In the genomic region with DNA sequence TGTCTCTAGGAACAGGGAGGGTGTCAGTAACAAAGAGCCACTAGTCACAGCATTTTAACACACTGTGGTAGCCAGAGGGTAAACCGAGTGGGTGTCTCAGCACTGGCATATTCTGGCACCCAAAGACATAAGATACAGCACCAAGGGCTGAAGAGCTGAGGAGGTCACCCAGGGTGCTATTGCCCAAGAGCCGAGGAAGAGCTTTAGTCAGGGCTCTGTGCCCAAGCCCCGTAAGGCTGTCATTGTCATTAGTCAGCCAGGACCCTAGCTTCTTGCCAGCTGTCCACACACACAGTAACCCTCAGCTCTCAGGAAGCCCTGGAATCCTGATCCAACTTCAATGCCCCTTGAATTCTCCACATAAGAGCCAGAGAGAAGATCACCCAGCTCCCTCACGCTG, we compare ENCODE assay signal across 12 mouse cellular contexts. TPM values are rescaled to one million over a fixed set of nuclear protein-coding genes. Genes with fewer than 3 reads are reported as not detected.
A peak's percentile ranks its signal among the peaks of the same experiment; 100 is the strongest.
DNase-seq lines count a peak whose midpoint lies in the region; ATAC-seq and TF ChIP-seq lines count a peak whose summit lies in the region.
"Had no signal": no experiment of that assay in that cellular context is flagged by ENCODE, and none has a peak within 500 bp of the region (broad histone marks: within the 10 kb centered on the region; RNA-seq: fewer than 3 reads in every experiment).

No protein-coding gene starts in this region.

- H3K9ac ChIP-seq in heart, embryonic 14.5 days (ENCODE audit: low read length), result peak overlapping the region; percentile 41; the same call in 1 of the 2 replicates
- H3K9ac ChIP-seq in heart, embryonic 11.5 days (ENCODE audit: low read depth, low read length), result no peak overlapping the region
- H3K9ac ChIP-seq in heart, postnatal 0 days (replicated peaks; ENCODE audit: low read depth, low read length), result no peak overlapping the region
- no peak overlapping the region for H3K9ac ChIP-seq in forebrain, embryonic 12.5 days
- H3K9ac ChIP-seq: lung, embryonic 14.5 days had no signal

- H3K4me1 ChIP-seq in heart, embryonic 14.5 days (ENCODE audit: control insufficient read depth in 2 of 2, insufficient read depth in 2 of 2, low read length in 2 of 2), result peaks cover 0 to 5% of the 10 kb centered on the region in 2 experiments; a peak in 2 of 4 replicates
- no peaks in the 10 kb centered on the region for H3K4me1 ChIP-seq in heart, embryonic 11.5 days (ENCODE audit: control insufficient read depth, insufficient read depth, low read length)
- H3K4me1 ChIP-seq in heart, postnatal 0 days (ENCODE audit: control insufficient read depth, insufficient read depth), result no peaks in the 10 kb centered on the region
- no peaks in the 10 kb centered on the region for H3K4me1 ChIP-seq in forebrain, embryonic 12.5 days

- no peak for TF ChIP-seq CTCF in heart, postnatal 0 days (IDR thresholded peaks at IDR 0.05; ENCODE audit: low read depth)

- no peak overlapping the region for H3K4me2 ChIP-seq in heart, embryonic 14.5 days (ENCODE audit: low read length)
- H3K4me2 ChIP-seq in heart, embryonic 11.5 days, result no peak overlapping the region
- no peak overlapping the region for H3K4me2 ChIP-seq in heart, postnatal 0 days (ENCODE audit: low read depth, low read length)
- H3K4me2 ChIP-seq in forebrain, embryonic 12.5 days, result no peak overlapping the region
- H3K4me2 ChIP-seq: lung, embryonic 14.5 days; midbrain, embryonic 11.5 days had no signal

- H3K9me3 ChIP-seq in heart, embryonic 14.5 days (ENCODE audit: control insufficient read depth, low read length), result no peaks in the 10 kb centered on the region
- H3K9me3 ChIP-seq in heart, embryonic 11.5 days (replicated peaks; ENCODE audit: control insufficient read depth, low read length), result no peaks in the 10 kb centered on the region
- no peaks in the 10 kb centered on the region for H3K9me3 ChIP-seq in heart, postnatal 0 days (replicated peaks; ENCODE audit: control insufficient read depth, low read length)
- no peaks in the 10 kb centered on the region for H3K9me3 ChIP-seq in forebrain, embryonic 12.5 days

- H3K27ac ChIP-seq in heart, embryonic 14.5 days (replicated peaks in 1 of 2; ENCODE audit: control insufficient read depth in 1 of 2, insufficient read depth in 1 of 2, low read depth in 2 of 2, low read length in 2 of 2), result no peak overlapping the region
- no peak overlapping the region for H3K27ac ChIP-seq in heart, embryonic 11.5 days (ENCODE audit: low read depth, low read length)
- H3K27ac ChIP-seq in heart, postnatal 0 days (ENCODE audit: low read depth), result no peak overlapping the region
- H3K27ac ChIP-seq in forebrain, embryonic 12.5 days, result no peak overlapping the region

- peak; percentile 51 to 79 for DNase-seq in adrenal gland, adult (ENCODE audit: inconsistent age in 2 of 2, low spot score in 1 of 2)
- no peak for DNase-seq in adrenal gland, postnatal 4 days (ENCODE audit: low spot score in 2 of 2)
- peak; percentile 59 for DNase-seq in adrenal gland, postnatal 10 days
- DNase-seq in heart, postnatal 0 days (ENCODE audit: low spot score), result no peak
- DNase-seq in right cerebral cortex, postnatal 10 days (ENCODE audit: low spot score in 2 of 2), result no peak
- DNase-seq: kidney, adult 18-20 months; lung, embryonic 14.5 days; thymus, postnatal 14 days had no signal

- WGBS in heart, embryonic 14.5 days, result 63% methylated on average over 4 of the region's 4 CpGs
- 79% methylated on average over 4 of the region's 4 CpGs for WGBS in heart, embryonic 11.5 days (ENCODE audit: insufficient replicate concordance)
- WGBS in heart, postnatal 0 days, result 47% methylated on average over 4 of the region's 4 CpGs
- WGBS in forebrain, embryonic 12.5 days, result 88% methylated on average over 4 of the region's 4 CpGs

- no peak for TF ChIP-seq EP300 in heart, postnatal 0 days (IDR thresholded peaks at IDR 0.05; ENCODE audit: low read depth)

- peaks cover 59% of the 10 kb centered on the region for H3K36me3 ChIP-seq in heart, embryonic 14.5 days (ENCODE audit: control insufficient read depth, insufficient read depth, low read length)
- H3K36me3 ChIP-seq in heart, embryonic 11.5 days (ENCODE audit: control insufficient read depth, insufficient read depth, low read length), result peaks cover 9% of the 10 kb centered on the region
- peaks cover 45% of the 10 kb centered on the region for H3K36me3 ChIP-seq in heart, postnatal 0 days (replicated peaks; ENCODE audit: control insufficient read depth, insufficient read depth, low read length)
- H3K36me3 ChIP-seq in forebrain, embryonic 12.5 days (replicated peaks), result peaks cover 54% of the 10 kb centered on the region

- H3K27me3 ChIP-seq in heart, embryonic 14.5 days (ENCODE audit: control insufficient read depth, insufficient read depth, low read length), result no peaks in the 10 kb centered on the region
- H3K27me3 ChIP-seq in heart, embryonic 11.5 days (ENCODE audit: control insufficient read depth, insufficient read depth, low read length), result no peaks in the 10 kb centered on the region
- H3K27me3 ChIP-seq in heart, postnatal 0 days (ENCODE audit: control insufficient read depth, insufficient read depth, low read length), result no peaks in the 10 kb centered on the region
- H3K27me3 ChIP-seq in forebrain, embryonic 12.5 days, result no peaks in the 10 kb centered on the region

- no peak overlapping the region for H3K4me3 ChIP-seq in heart, embryonic 14.5 days (ENCODE audit: control insufficient read depth in 1 of 2, insufficient read depth in 1 of 2, low read depth in 1 of 2, low read length in 2 of 2)
- no peak overlapping the region for H3K4me3 ChIP-seq in heart, embryonic 11.5 days (ENCODE audit: low read depth, low read length)
- no peak overlapping the region for H3K4me3 ChIP-seq in heart, postnatal 0 days (ENCODE audit: low read depth, low read length)
- H3K4me3 ChIP-seq in forebrain, embryonic 12.5 days (replicated peaks), result no peak overlapping the region

- no peak for ATAC-seq in heart, embryonic 14.5 days (ENCODE audit: insufficient number of reproducible peaks, insufficient read depth, low FRiP score, low read depth)
- ATAC-seq in heart, embryonic 11.5 days (replicated peaks; ENCODE audit: insufficient number of reproducible peaks, low FRiP score, low TSS enrichment), result no peak
- ATAC-seq in heart, postnatal 0 days (ENCODE audit: insufficient read depth, low read depth), result peak; percentile 6; the same call in 1 of the 2 replicates
- no peak for ATAC-seq in forebrain, embryonic 12.5 days (ENCODE audit: low FRiP score)

RNA-seq across cellular contexts. Expression of a gene that starts 21.5 kb away (rescaled TPM):
- 10 to 100 TPM; 48.8 to 50.2 TPM for total RNA-seq in adrenal gland, postnatal 4 days (2021)
- 15.4 and 19.0 TPM in 2 replicates for polyA plus RNA-seq in heart, embryonic 14.5 days (2014; fragmentation: Nextera tagmentation; extraction: Ambion mirVana)
- 7.6 and 16.4 TPM in 2 replicates for polyA plus RNA-seq in heart, embryonic 11.5 days (2014; fragmentation: Nextera tagmentation; extraction: Ambion mirVana)
- total RNA-seq in adrenal gland, postnatal 10 days (2021), result 10 to 100 TPM; 44.3 to 53.2 TPM
- 51.0 and 53.3 TPM in 2 replicates for total RNA-seq in heart, postnatal 0 days (2014; rRNA removed; ENCODE audit: low replicate concordance)
- polyA plus RNA-seq in heart, postnatal 0 days (2015; fragmentation: Nextera tagmentation; extraction: Ambion mirVana), result 13.2 and 13.6 TPM in 2 replicates
- polyA plus RNA-seq in forebrain, embryonic 12.5 days (2016; fragmentation: Nextera tagmentation; extraction: Ambion mirVana), result 25.1 and 26.3 TPM in 2 replicates

RNA-seq across cellular contexts. Expression of a gene that starts 38.0 kb away (rescaled TPM):
- 10 to 100 TPM; 17.8 to 18.5 TPM for total RNA-seq in adrenal gland, postnatal 4 days (2021)
- polyA plus RNA-seq in heart, embryonic 14.5 days (2014; fragmentation: Nextera tagmentation; extraction: Ambion mirVana), result 8.4 and 8.6 TPM in 2 replicates
- polyA plus RNA-seq in heart, embryonic 11.5 days (2014; fragmentation: Nextera tagmentation; extraction: Ambion mirVana), result 9.5 and 11.2 TPM in 2 replicates
- total RNA-seq in adrenal gland, postnatal 10 days (2021), result 10 to 100 TPM; 13.2 to 14.9 TPM
- total RNA-seq in heart, postnatal 0 days (2014; rRNA removed; ENCODE audit: low replicate concordance), result 11.5 and 12.1 TPM in 2 replicates
- polyA plus RNA-seq in heart, postnatal 0 days (2015; fragmentation: Nextera tagmentation; extraction: Ambion mirVana), result 6.2 and 6.9 TPM in 2 replicates
- 22.3 and 26.7 TPM in 2 replicates for polyA plus RNA-seq in forebrain, embryonic 12.5 days (2016; fragmentation: Nextera tagmentation; extraction: Ambion mirVana)

RNA-seq across cellular contexts. Expression of a gene that starts 53.3 kb away (rescaled TPM):
- total RNA-seq in adrenal gland, postnatal 4 days (2021), result 100 to 1,000 TPM; 150 to 164 TPM
- 24.2 and 36.2 TPM in 2 replicates for polyA plus RNA-seq in heart, embryonic 14.5 days (2014; fragmentation: Nextera tagmentation; extraction: Ambion mirVana)
- 24.1 and 27.9 TPM in 2 replicates for polyA plus RNA-seq in heart, embryonic 11.5 days (2014; fragmentation: Nextera tagmentation; extraction: Ambion mirVana)
- total RNA-seq in adrenal gland, postnatal 10 days (2021), result 100 to 1,000 TPM; 253 to 281 TPM
- 438 and 442 TPM in 2 replicates for total RNA-seq in heart, postnatal 0 days (2014; rRNA removed; ENCODE audit: low replicate concordance)
- 87.9 and 92.0 TPM in 2 replicates for polyA plus RNA-seq in heart, postnatal 0 days (2015; fragmentation: Nextera tagmentation; extraction: Ambion mirVana)
- polyA plus RNA-seq in forebrain, embryonic 12.5 days (2016; fragmentation: Nextera tagmentation; extraction: Ambion mirVana), result 17.4 and 23.9 TPM in 2 replicates

Comparison
In these comparisons a context has a peak if more than half of its experiments do, and no peak if none do; other contexts are left out.
1. DNase-seq: peak in adrenal gland, adult (2 of 2) and adrenal gland, postnatal 10 days (single experiment); none in adrenal gland, postnatal 4 days (0 of 2), heart, postnatal 0 days (single experiment) and right cerebral cortex, postnatal 10 days (0 of 2).